Mouse (Mus musculus): ENCODE measurements at regions not wholly inside any gene's neighbourhood (a gene's known extent, or its start where the extent isn't known, plus 50 kb on each side); places are given as distances from the start of the nearest gene placed in this dataset.
A peak's percentile ranks its signal among the peaks of the same experiment; 100 is the strongest.

DNA sequence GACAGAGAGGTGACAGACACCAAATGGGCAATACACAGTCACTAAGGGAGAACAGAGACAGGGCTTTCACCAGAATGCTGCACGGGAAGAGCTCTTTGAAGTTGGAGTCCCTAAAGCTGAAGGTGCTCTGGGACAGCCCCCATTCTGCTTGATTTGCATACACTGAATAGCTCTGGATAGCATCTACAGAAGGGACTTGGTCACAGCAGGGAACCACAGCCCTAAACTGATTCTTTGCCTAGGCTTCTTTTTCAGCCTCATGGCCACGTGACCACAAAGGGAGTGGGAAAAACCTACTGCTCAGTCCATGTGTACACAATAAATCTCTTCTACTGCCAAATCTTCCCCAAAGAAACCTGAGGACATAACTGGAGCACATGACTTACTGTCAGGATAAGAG, 221.3 kb downstream of the Opa1 start:
- DNase-seq: no peak

DNA sequence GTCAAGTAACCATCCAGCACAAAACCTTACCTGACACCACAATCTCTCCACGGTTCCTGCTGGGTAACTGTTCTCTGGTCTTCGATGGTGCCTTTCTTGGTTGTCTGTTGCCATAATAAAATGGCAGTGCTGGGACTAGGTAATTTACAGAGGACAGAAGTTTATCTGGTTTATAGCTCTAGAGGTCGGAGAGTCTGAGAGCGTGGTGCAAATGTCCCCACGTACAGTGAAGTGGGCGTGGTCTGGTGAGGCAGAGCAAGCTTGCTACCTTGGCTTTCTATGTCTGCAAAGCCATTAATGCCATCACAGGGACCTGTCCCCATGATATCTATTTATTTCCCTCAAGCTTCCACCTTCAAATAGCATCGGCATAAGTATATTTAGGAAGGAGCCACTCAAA, 223.0 kb downstream of the Opa1 start:
- no peak for DNase-seq

DNA sequence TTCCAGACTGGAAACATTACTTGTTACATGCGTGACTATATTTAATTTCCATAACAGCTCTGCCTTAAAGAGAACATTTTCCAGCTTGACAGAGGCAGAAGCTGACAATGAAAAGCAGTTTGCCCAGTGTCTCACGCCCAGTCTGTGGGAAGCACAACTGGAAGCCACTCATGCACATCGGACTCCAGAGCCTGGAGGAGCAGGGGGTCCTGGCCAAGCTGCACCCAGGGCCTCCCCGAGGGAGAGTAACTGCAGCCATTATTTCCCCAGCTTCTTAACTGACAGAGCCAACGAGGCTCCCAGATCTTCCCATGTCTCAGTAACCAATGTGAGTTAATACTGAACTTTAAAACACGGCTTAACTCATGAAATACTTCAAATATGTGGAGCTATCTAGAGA, 223.5 kb downstream of the Opa1 start:
- DNase-seq: no peak

GRCm38 (mm10) chr16:29807859-29808258, 228.7 kb downstream of the Opa1 start:
- DNase-seq: no peak

DNA sequence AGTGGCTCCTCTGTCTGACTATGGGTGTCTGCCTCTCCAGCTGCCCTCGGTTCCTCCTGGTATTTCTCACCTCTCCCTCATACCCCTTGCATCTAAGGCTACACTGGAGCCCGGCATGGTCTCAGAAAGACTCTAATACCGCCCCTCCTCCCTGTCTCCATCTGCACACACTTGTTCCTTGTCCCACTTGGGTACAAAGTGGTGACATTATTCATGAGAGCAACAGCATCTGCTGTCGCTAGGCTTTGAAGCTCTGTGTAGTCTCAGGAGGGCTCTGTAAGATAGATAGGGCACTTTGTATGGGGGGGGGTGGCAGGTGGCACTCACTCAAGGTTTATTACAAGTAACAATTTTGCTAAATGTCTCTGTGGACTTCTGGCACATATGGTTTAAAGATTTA, 229.7 kb downstream of the Opa1 start:
- no peak for DNase-seq

GRCm38 (mm10) chr16:29813411-29814038, 234.4 kb downstream of the Opa1 start:
- peak; percentile 38 for DNase-seq

DNA sequence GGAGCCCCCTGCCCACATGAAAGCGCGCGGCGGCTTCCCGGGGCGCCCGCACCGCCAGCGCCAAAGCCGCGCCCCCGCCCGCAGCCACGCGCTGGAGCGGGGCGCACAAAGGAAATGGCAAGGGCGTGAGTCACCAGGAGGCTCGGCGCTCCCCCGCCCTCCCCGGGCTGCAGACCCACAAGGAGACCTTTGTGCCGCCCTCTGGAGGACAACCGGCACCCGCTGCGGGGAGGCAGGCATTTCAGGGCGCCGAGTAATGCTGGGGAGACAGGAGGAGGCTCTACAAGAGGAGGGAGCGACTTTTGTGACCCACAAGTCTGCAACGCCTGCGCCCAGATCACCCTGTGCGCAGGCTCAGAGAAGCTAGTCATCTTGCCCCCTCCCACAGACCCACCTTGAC, 234.9 kb downstream of the Opa1 start:
- peak; percentile 95 for DNase-seq

GRCm38 (mm10) chr16:29814655-29815054, 235.5 kb downstream of the Opa1 start:
- DNase-seq: no peak

- DNase-seq: no peak
Observed at GRCm38 (mm10) chr16:29815200-29815599, 236.1 kb downstream of the Opa1 start.

DNA sequence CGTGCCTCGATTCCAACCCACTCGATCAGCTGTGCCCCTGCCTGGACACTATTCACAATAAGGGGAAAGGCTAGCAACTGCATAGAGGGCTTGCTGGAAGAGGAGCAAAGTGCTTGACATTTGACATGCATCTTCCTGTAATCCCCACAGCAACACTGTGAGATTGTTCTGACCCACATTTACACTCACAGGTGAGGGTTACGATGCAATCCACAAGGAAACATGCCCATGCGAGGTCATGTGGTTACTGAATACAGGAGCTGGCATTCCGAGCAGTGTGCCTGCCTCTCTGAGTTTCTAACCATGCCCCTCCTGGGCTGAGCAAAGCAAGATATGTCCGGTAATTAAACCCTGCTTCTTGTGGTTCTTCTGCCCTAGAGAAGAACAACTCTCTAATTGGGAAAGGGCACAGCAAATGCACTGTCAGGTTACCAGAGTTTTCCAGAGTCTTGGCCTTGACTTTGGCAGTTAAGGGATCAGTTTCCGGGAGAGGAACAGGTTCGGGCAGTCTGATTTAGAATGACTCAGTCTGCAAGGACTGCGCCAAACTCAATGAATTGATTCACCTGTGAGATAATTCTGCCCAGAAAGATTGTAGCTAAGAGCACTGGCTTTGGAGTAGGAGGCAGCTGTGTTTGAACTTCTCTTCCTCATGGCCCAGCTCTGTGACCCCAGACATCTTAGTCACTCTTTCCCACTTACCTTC, 236.7 kb downstream of the Opa1 start:
- DNase-seq: peak; percentile 43

DNA sequence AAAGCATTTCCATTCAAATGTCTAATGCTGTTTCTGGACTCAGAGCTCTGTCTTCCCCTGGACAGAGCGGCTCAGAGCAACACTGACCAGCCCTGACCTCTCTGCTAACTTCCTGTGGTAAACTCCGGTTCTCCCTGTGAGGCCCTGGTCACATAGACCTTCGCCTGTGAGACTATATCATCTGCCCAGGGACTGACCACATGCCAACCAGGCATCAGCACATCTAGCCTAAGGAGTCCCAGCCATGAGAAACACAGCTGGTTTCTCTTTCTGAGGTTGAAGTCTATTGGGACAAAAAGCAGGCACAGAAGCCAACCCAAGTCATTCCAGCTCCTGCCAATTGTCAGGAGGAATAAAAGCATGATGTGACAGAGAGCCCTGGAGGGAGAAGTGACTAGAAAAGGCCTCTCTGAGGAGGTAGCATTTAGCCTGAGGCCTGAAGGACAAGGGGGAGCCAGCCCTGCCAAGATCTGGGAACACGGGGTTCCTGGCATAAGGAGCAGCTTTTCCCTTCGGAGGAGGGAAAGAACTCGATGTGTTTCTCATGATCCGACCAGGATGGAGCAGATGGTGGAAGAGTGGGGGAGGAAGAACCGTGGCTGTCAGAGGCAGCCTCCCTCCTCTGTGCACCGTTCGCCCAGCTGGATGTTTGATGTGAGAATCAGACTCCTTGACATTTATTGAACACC, 237.7 kb downstream of the Opa1 start:
- peak; percentile 71 for DNase-seq

- peak; percentile 65 for DNase-seq
Observed at GRCm38 (mm10) chr16:29818807-29819440, 239.8 kb downstream of the Opa1 start.

GRCm38 (mm10) chr16:29820704-29821103, 241.6 kb downstream of the Opa1 start:
- no peak for DNase-seq

GRCm38 (mm10) chr16:29822110-29822509, 242.1 kb upstream of the Hes1 start:
- no peak for DNase-seq

GRCm38 (mm10) chr16:29822843-29823401, 241.3 kb upstream of the Hes1 start:
- no peak for DNase-seq

DNA sequence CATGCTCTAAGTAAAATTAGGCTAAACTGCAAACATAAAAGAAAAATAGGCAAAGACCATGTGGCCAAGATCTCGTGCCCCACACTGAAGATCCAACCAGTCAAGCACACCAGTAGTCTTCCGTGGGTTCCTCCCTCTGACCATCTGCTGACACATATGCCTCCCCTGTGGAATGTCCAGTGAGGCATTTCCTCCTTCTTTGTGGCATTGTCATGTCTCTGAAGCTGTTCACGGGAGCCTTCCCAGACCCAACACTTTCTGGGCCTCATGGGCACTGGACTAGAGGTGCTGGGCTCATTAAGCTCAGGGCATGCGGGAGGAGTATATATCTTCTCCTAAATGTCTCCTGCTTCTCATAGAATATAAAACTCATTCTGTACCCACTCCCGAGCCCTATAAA, 237.3 kb upstream of the Hes1 start:
- no peak for DNase-seq

DNA sequence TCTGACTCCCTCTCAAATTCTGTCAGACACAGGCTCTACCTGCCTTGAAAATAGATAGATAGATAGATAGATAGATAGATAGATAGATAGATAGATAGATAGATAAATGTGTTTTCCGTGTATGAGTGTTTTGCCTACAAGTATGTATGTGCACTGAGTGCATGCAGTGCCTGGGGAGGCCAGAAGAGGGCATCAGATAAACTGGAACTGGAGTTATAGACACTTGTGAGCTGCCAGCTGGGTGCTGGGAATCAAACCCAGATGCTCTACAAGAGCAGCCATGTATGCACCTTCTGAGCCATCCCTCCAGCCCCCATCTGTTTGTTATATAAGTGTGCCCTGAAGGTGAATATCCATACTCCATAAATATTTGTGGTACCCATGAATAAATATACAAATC, 236.4 kb upstream of the Hes1 start:
- DNase-seq: no peak

DNA sequence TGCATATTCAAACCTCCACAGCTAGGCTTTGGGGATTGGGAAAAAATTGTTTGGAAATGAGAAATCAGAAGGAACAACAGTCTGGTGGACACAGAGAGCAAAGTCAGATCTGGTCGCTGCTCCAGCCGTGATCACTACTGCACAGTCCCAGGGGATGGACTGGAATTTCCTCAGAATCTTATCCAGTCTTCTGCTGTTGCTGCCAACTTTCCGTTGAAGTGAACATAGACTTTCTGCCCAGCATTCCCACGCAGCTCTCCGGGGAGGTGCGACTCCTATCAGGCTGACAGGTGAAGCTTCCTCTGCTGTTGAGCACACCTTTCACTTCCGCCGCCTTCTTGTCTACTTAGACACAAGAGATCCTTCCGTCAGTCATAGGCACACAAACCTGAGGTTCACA, 234.7 kb upstream of the Hes1 start:
- DNase-seq: peak; percentile 43

- no peak for DNase-seq
Observed at GRCm38 (mm10) chr16:29830101-29830500, 234.1 kb upstream of the Hes1 start.

- DNase-seq: no peak
Observed at GRCm38 (mm10) chr16:29833298-29833697, 230.9 kb upstream of the Hes1 start.

DNA sequence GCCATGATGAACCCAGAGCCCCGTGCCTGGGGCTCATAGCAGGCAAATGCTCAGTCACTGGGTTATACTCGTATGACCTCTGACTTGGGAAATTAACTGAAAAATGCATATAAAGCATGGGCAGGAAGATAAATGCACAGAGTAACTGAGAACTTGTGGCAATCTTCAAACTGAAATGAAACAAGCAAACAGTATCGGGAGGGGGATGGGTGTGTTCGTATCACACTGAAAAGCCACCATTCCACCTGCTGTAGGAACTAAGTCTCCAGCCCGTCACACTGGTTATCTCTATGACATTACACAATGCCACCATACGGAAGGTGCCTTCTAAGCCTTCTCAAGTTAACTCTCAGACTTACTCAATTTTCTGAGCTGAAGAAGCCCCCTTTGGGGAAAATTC, 230.3 kb upstream of the Hes1 start:
- DNase-seq: no peak

- DNase-seq: no peak
Observed at GRCm38 (mm10) chr16:29834669-29835068, 229.5 kb upstream of the Hes1 start.

DNA sequence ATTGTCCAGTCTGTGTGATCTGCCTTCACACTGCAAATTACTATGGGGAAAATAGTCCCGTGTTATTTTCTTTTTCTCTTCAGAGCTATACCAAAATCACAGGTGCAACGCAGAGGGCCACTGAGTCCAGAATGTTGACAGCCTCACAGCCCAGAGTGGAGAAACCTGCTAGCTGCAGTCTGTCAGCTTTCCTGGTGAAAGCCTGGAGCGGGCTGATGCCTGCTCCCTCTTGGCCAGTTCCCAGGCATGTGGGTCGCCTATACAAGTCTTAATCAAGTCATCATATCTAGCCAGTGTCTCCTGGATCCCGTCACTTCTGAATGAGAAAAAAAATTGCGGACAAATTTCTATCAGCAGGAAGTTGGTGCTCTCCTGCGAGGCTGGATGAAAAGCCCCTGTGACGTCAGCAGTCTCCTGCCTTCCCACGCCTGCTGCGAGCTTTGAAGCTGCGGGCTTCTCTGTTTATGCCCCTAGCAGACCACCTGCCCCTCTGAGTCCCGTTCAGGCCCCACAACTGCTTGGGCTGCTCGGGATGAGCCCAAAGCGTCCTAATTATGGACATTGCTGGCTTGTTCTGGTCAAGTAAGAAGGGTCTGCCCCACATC, 227.1 kb upstream of the Hes1 start:
- DNase-seq: no peak

All from lung, postnatal 36 days (tissue).